Mouse (Mus musculus) embryonic facial prominence, embryonic 12.5 days (tissue): ENCODE data around the gene Cyp2b10. TPM values are rescaled to one million over a fixed set of nuclear protein-coding genes. Genes with fewer than 3 reads are reported as not detected.
"Not testable (repeated sequence)": the region's sequence is repeated elsewhere in the genome, so short reads cannot be mapped to it uniquely, and the experiment has no call there.

Experiments used
- ATAC-seq: fragments of 200-750 bp; cut with Nextera tagmentation; 2 replicates; pipeline ENCODE4 v1.8.0; 2017; ENCODE audit not compliant: insufficient number of reproducible peaks, insufficient read depth, low FRiP score, low TSS enrichment
- H3K27ac ChIP-seq: fragments of 300-500 bp; sonication (generic); 2 replicates; pipeline ENCODE4 v1.5.1; 2016; ENCODE audit warnings: mild to moderate bottlenecking
- H3K27me3 ChIP-seq: fragments of 300-500 bp; sonication (generic); 2 replicates; pipeline ENCODE4 v1.6.1; 2016; ENCODE audit warnings: mild to moderate bottlenecking, moderate library complexity
- H3K36me3 ChIP-seq: fragments of 300-500 bp; sonication (generic); 2 replicates; pipeline ENCODE4 v1.6.1; 2016; ENCODE audit warnings: mild to moderate bottlenecking
- H3K4me1 ChIP-seq: fragments of 300-500 bp; sonication (generic); 2 replicates; pipeline ENCODE4 v1.6.1; 2016
- H3K4me2 ChIP-seq: fragments of 300-500 bp; sonication (generic); replicated peaks from 2 replicates; pipeline ENCODE4 v1.6.1; 2016; ENCODE audit warnings: mild to moderate bottlenecking, moderate library complexity
- H3K4me3 ChIP-seq: fragments of 300-500 bp; sonication (generic); 2 replicates; pipeline ENCODE4 v1.5.1; 2016; ENCODE audit warnings: mild to moderate bottlenecking
- H3K9ac ChIP-seq: fragments of 300-500 bp; sonication (generic); 2 replicates; pipeline ENCODE4 v1.6.1; 2016; ENCODE audit warnings: mild to moderate bottlenecking, moderate library complexity
- H3K9me3 ChIP-seq: fragments of 300-500 bp; sonication (generic); 2 replicates; pipeline ENCODE4 v1.6.1; 2016; ENCODE audit warnings: mild to moderate bottlenecking, moderate library complexity
- WGBS: fragments of 180-500 bp; shearing (Covaris S2); methylation state at CpG from one replicate; pipeline ENCODE4 v1.1.7; 2016; 5-methylcytosine and 5-hydroxymethylcytosine counted together
- polyA plus RNA-seq: library from polyadenylated mRNA; unstranded; fragments of >200 nt; fragmentation: Nextera tagmentation; extraction: Ambion mirVana; gene quantifications from 2 replicates; pipeline ENCODE4 v1.2.1, GENCODE M21; 2016

Gene Cyp2b10
- not detected in 2 replicates for polyA plus RNA-seq

GRCm38 (mm10) chr7:25897411-25897810 lies at the start of gene Cyp2b10:
Cyp2b10 (plus strand) TSS chr7:25897620.
- Histone ChIP-seq H3K9me3 (no peaks in the 10 kb centered on the region), H3K36me3 (no peaks in the 10 kb centered on the region), H3K4me1 (no peaks in the 10 kb centered on the region), H3K27ac (no peak within 1 kb of the TSS), H3K9ac (no peak within 1 kb of the TSS), H3K4me2 (no peak within 1 kb of the TSS), H3K4me3 (no peak within 1 kb of the TSS), H3K27me3 (no peaks in the 10 kb centered on the region)
- no peak for ATAC-seq
- 76% methylated on average over 6 of the region's 6 CpGs for WGBS

GRCm38 (mm10) chr7:25847722-25848443 lies 49.5 kb upstream of the Cyp2b10 start:
- Histone ChIP-seq H3K9me3 (no peaks in the 10 kb centered on the region), H3K4me3 (peak overlapping the region; percentile 45), H3K9ac (peak overlapping the region; percentile 50), H3K27ac (peak overlapping the region; percentile 59; the same call in 1 of the 2 replicates), H3K4me1 (no peaks in the 10 kb centered on the region), H3K36me3 (no peaks in the 10 kb centered on the region), H3K27me3 (no peaks in the 10 kb centered on the region), H3K4me2 (peak overlapping the region; percentile 52)
- ATAC-seq: peak; percentile 75
- 10% methylated on average over 13 of the region's 13 CpGs for WGBS

GRCm38 (mm10) chr7:25848444-25848812 lies 49.0 kb upstream of the Cyp2b10 start:
- Histone ChIP-seq H3K27me3 (no peaks in the 10 kb centered on the region), H3K9me3 (no peaks in the 10 kb centered on the region), H3K36me3 (no peaks in the 10 kb centered on the region), H3K9ac (peak overlapping the region; percentile 50), H3K4me3 (peak overlapping the region; percentile 45), H3K4me1 (no peaks in the 10 kb centered on the region), H3K27ac (peak overlapping the region; percentile 59; the same call in 1 of the 2 replicates), H3K4me2 (peak overlapping the region; percentile 52)
- no peak for ATAC-seq
- 29% methylated on average over 11 of the region's 11 CpGs for WGBS

- ATAC-seq: no peak
- Histone ChIP-seq H3K9me3 (no peaks in the 10 kb centered on the region), H3K27me3 (no peaks in the 10 kb centered on the region), H3K4me3 (no peak overlapping the region), H3K4me2 (no peak overlapping the region), H3K4me1 (no peaks in the 10 kb centered on the region), H3K9ac (no peak overlapping the region), H3K27ac (no peak overlapping the region), H3K36me3 (no peaks in the 10 kb centered on the region)
- WGBS: 36% methylated on average over 8 of the region's 8 CpGs
Measured at GRCm38 (mm10) chr7:25855082-25855481, 42.3 kb upstream of the Cyp2b10 start.

GRCm38 (mm10) chr7:25859962-25860870 lies 37.2 kb upstream of the Cyp2b10 start:
- Histone ChIP-seq H3K9ac (no peak overlapping the region), H3K9me3 (no peaks in the 10 kb centered on the region), H3K27ac (no peak overlapping the region), H3K4me1 (no peaks in the 10 kb centered on the region), H3K4me3 (peak overlapping the region; percentile 21), H3K4me2 (peak overlapping the region; percentile 46), H3K27me3 (no peaks in the 10 kb centered on the region), H3K36me3 (no peaks in the 10 kb centered on the region)
- 21% methylated on average over 9 of the region's 9 CpGs for WGBS
- no peak for ATAC-seq

- 85% methylated on average over 2 of the region's 2 CpGs for WGBS
- Histone ChIP-seq H3K9me3 (no peaks in the 10 kb centered on the region), H3K4me2 (no peak overlapping the region), H3K4me1 (no peaks in the 10 kb centered on the region), H3K27ac (no peak overlapping the region), H3K27me3 (no peaks in the 10 kb centered on the region), H3K9ac (no peak overlapping the region), H3K36me3 (no peaks in the 10 kb centered on the region), H3K4me3 (no peak overlapping the region)
- no peak for ATAC-seq
Measured at GRCm38 (mm10) chr7:25862365-25862764, 35.1 kb upstream of the Cyp2b10 start.

- 84% methylated on average over 3 of the region's 3 CpGs for WGBS
- no peak overlapping the region for H3K4me2 ChIP-seq
- H3K9me3 ChIP-seq: peaks cover 4% of the 10 kb centered on the region; the same call in 1 of the 2 replicates
- H3K9ac ChIP-seq: no peak overlapping the region
- no peaks in the 10 kb centered on the region for H3K27me3 ChIP-seq
- no peaks in the 10 kb centered on the region for H3K4me1 ChIP-seq
- H3K27ac ChIP-seq: no peak overlapping the region
- no peak for ATAC-seq
- no peaks in the 10 kb centered on the region for H3K36me3 ChIP-seq
- H3K4me3 ChIP-seq: no peak overlapping the region
Measured at GRCm38 (mm10) chr7:25863756-25864155, 33.7 kb upstream of the Cyp2b10 start.

GRCm38 (mm10) chr7:25864861-25865260 lies 32.6 kb upstream of the Cyp2b10 start:
- Histone ChIP-seq H3K27ac (no peak overlapping the region), H3K9me3 (peaks cover 4% of the 10 kb centered on the region; the same call in 1 of the 2 replicates), H3K4me1 (no peaks in the 10 kb centered on the region), H3K27me3 (no peaks in the 10 kb centered on the region), H3K4me3 (no peak overlapping the region), H3K9ac (no peak overlapping the region), H3K36me3 (no peaks in the 10 kb centered on the region), H3K4me2 (no peak overlapping the region)
- 29% methylated on average over 5 of the region's 5 CpGs for WGBS
- ATAC-seq: no peak

GRCm38 (mm10) chr7:25869789-25870188 lies 27.6 kb upstream of the Cyp2b10 start:
- no peaks in the 10 kb centered on the region for H3K27me3 ChIP-seq
- H3K9me3 ChIP-seq: peaks cover 4% of the 10 kb centered on the region; the same call in 1 of the 2 replicates
- ATAC-seq: no peak
- no peak overlapping the region for H3K27ac ChIP-seq
- no peak overlapping the region for H3K4me3 ChIP-seq
- no peaks in the 10 kb centered on the region for H3K4me1 ChIP-seq
- no peak overlapping the region for H3K9ac ChIP-seq
- no peaks in the 10 kb centered on the region for H3K36me3 ChIP-seq
- H3K4me2 ChIP-seq: no peak overlapping the region
- WGBS: 71% methylated on average over 2 of the region's 2 CpGs

- peaks cover 4% of the 10 kb centered on the region; the same call in 1 of the 2 replicates for H3K9me3 ChIP-seq
- no peaks in the 10 kb centered on the region for H3K27me3 ChIP-seq
- no peak overlapping the region for H3K4me2 ChIP-seq
- H3K4me1 ChIP-seq: no peaks in the 10 kb centered on the region
- H3K9ac ChIP-seq: no peak overlapping the region
- H3K36me3 ChIP-seq: no peaks in the 10 kb centered on the region
- no peak overlapping the region for H3K4me3 ChIP-seq
- no peak overlapping the region for H3K27ac ChIP-seq
- no peak for ATAC-seq
Measured at GRCm38 (mm10) chr7:25872624-25873023, 24.8 kb upstream of the Cyp2b10 start.

- 53% methylated on average over 6 of the region's 6 CpGs for WGBS
- H3K36me3 ChIP-seq: no peaks in the 10 kb centered on the region
- no peak for ATAC-seq
Measured at GRCm38 (mm10) chr7:25878735-25879134, 18.7 kb upstream of the Cyp2b10 start.

GRCm38 (mm10) chr7:25880721-25881120 lies 16.7 kb upstream of the Cyp2b10 start:
- 8% methylated on average over 7 of the region's 7 CpGs for WGBS
- not testable (repeated sequence) for H3K4me1 ChIP-seq

More at GRCm38 (mm10) chr7:25878735-25879134, 18.7 kb upstream of the Cyp2b10 start:
- Histone ChIP-seq H3K9me3 (no peaks in the 10 kb centered on the region), H3K27me3 (peaks cover 3% of the 10 kb centered on the region; the same call in 1 of the 2 replicates), H3K4me2 (no peak overlapping the region), H3K4me1 (no peaks in the 10 kb centered on the region), H3K27ac (no peak overlapping the region), H3K9ac (no peak overlapping the region), H3K4me3 (no peak overlapping the region)

More at GRCm38 (mm10) chr7:25880721-25881120, 16.7 kb upstream of the Cyp2b10 start:
- not testable (repeated sequence) for H3K4me2 ChIP-seq, ATAC-seq, H3K27ac ChIP-seq, H3K27me3 ChIP-seq, H3K9ac ChIP-seq, H3K4me3 ChIP-seq, H3K36me3 ChIP-seq, H3K9me3 ChIP-seq
